Mouse (Mus musculus) heart, embryonic 12.5 days (tissue): ENCODE data around the gene Anks1b. TPM values are rescaled to one million over a fixed set of nuclear protein-coding genes. Genes with fewer than 3 reads are reported as not detected.

Source experiments
- ATAC-seq: fragments of 200-750 bp; cut with Nextera tagmentation; 2 replicates; pipeline ENCODE4 v1.8.0; 2017; ENCODE audit warnings: moderate TSS enrichment, moderate library complexity; ENCODE audit not compliant: insufficient number of reproducible peaks, low FRiP score
- H3K27ac ChIP-seq: fragments of 300-500 bp; sonication (generic); 2 replicates; pipeline ENCODE4 v1.5.1; 2016; ENCODE audit warnings: mild to moderate bottlenecking, moderate library complexity; ENCODE audit not compliant: poor library complexity, severe bottlenecking
- H3K27me3 ChIP-seq: fragments of 300-500 bp; sonication (generic); replicated peaks from 2 replicates; pipeline ENCODE4 v1.6.1; 2016; ENCODE audit warnings: mild to moderate bottlenecking, moderate library complexity
- H3K36me3 ChIP-seq: fragments of 300-500 bp; sonication (generic); 2 replicates; pipeline ENCODE4 v1.6.1; 2016; ENCODE audit warnings: mild to moderate bottlenecking, moderate library complexity
- H3K4me1 ChIP-seq: fragments of 300-500 bp; sonication (generic); replicated peaks from 2 replicates; pipeline ENCODE4 v1.6.1; 2016; ENCODE audit warnings: mild to moderate bottlenecking
- H3K4me2 ChIP-seq: fragments of 300-500 bp; sonication (generic); 2 replicates; pipeline ENCODE4 v1.6.1; 2016; ENCODE audit warnings: mild to moderate bottlenecking, moderate library complexity
- H3K4me3 ChIP-seq: fragments of 300-500 bp; sonication (generic); 2 replicates; pipeline ENCODE4 v1.5.1; 2016; ENCODE audit warnings: mild to moderate bottlenecking
- H3K9ac ChIP-seq: fragments of 300-500 bp; sonication (generic); 2 replicates; pipeline ENCODE4 v1.6.1; 2016; ENCODE audit warnings: mild to moderate bottlenecking, moderate library complexity
- H3K9me3 ChIP-seq: fragments of 300-500 bp; sonication (generic); replicated peaks from 2 replicates; pipeline ENCODE4 v1.6.1; 2016; ENCODE audit warnings: mild to moderate bottlenecking, moderate library complexity
- WGBS: fragments of 180-500 bp; shearing (Covaris S2); methylation state at CpG from one replicate; pipeline ENCODE4 v1.1.7; 2016; 5-methylcytosine and 5-hydroxymethylcytosine counted together
- polyA plus RNA-seq: library from polyadenylated mRNA; unstranded; fragments of >200 nt; fragmentation: Nextera tagmentation; extraction: Ambion mirVana; gene quantifications from 2 replicates; pipeline ENCODE4 v1.2.1, GENCODE M21; 2016

Gene Anks1b
- polyA plus RNA-seq, 1 experiment from 2014 or later: 0.40 TPM

- 55% methylated on average over 1 of the region's 1 CpGs for WGBS
- Histone ChIP-seq H3K4me3 (no peak overlapping the region), H3K4me2 (no peak overlapping the region), H3K27me3 (no peaks in the 10 kb centered on the region), H3K4me1 (no peaks in the 10 kb centered on the region), H3K36me3 (no peaks in the 10 kb centered on the region), H3K9ac (no peak overlapping the region), H3K9me3 (no peaks in the 10 kb centered on the region), H3K27ac (no peak overlapping the region)
- no peak for ATAC-seq
Observed at GRCm38 (mm10) chr10:90286589-90286988, 413.3 kb downstream of the Anks1b start.

GRCm38 (mm10) chr10:90303249-90303648, 429.9 kb downstream of the Anks1b start:
- Histone ChIP-seq H3K4me2 (no peak overlapping the region), H3K27ac (no peak overlapping the region), H3K9ac (no peak overlapping the region), H3K4me1 (no peaks in the 10 kb centered on the region), H3K27me3 (no peaks in the 10 kb centered on the region), H3K36me3 (no peaks in the 10 kb centered on the region), H3K9me3 (no peaks in the 10 kb centered on the region), H3K4me3 (no peak overlapping the region)
- ATAC-seq: no peak
- WGBS: 60% methylated on average over 1 of the region's 1 CpGs

GRCm38 (mm10) chr10:90306156-90306555, 432.8 kb downstream of the Anks1b start:
- no peaks in the 10 kb centered on the region for H3K9me3 ChIP-seq
- H3K27ac ChIP-seq: no peak overlapping the region
- H3K4me1 ChIP-seq: no peaks in the 10 kb centered on the region
- H3K4me3 ChIP-seq: no peak overlapping the region
- no peak for ATAC-seq
- H3K9ac ChIP-seq: no peak overlapping the region
- no peaks in the 10 kb centered on the region for H3K27me3 ChIP-seq
- no peak overlapping the region for H3K4me2 ChIP-seq
- no peaks in the 10 kb centered on the region for H3K36me3 ChIP-seq

GRCm38 (mm10) chr10:90307931-90308555, 434.7 kb downstream of the Anks1b start:
- H3K4me1 ChIP-seq: no peaks in the 10 kb centered on the region
- no peak overlapping the region for H3K27ac ChIP-seq
- H3K27me3 ChIP-seq: no peaks in the 10 kb centered on the region
- no peak overlapping the region for H3K4me3 ChIP-seq
- H3K9ac ChIP-seq: no peak overlapping the region
- H3K4me2 ChIP-seq: no peak overlapping the region
- no peaks in the 10 kb centered on the region for H3K9me3 ChIP-seq
- 74% methylated on average over 5 of the region's 5 CpGs for WGBS
- no peaks in the 10 kb centered on the region for H3K36me3 ChIP-seq
- no peak for ATAC-seq

GRCm38 (mm10) chr10:90329781-90330180, 456.5 kb downstream of the Anks1b start:
- no peak overlapping the region for H3K9ac ChIP-seq
- WGBS: 84% methylated on average over 4 of the region's 4 CpGs
- H3K36me3 ChIP-seq: no peaks in the 10 kb centered on the region
- no peak overlapping the region for H3K27ac ChIP-seq
- no peak overlapping the region for H3K4me3 ChIP-seq
- no peak overlapping the region for H3K4me2 ChIP-seq
- ATAC-seq: no peak
- H3K27me3 ChIP-seq: no peaks in the 10 kb centered on the region
- no peaks in the 10 kb centered on the region for H3K9me3 ChIP-seq
- no peaks in the 10 kb centered on the region for H3K4me1 ChIP-seq

- H3K27me3 ChIP-seq: no peaks in the 10 kb centered on the region
- no peak for ATAC-seq
- no peaks in the 10 kb centered on the region for H3K4me1 ChIP-seq
- H3K4me2 ChIP-seq: no peak overlapping the region
- H3K9me3 ChIP-seq: no peaks in the 10 kb centered on the region
- H3K27ac ChIP-seq: no peak overlapping the region
- H3K4me3 ChIP-seq: no peak overlapping the region
- no peaks in the 10 kb centered on the region for H3K36me3 ChIP-seq
- no peak overlapping the region for H3K9ac ChIP-seq
- 58% methylated on average over 1 of the region's 1 CpGs for WGBS
Observed at GRCm38 (mm10) chr10:90345394-90345793, 472.1 kb downstream of the Anks1b start.

- Histone ChIP-seq H3K4me3 (no peak overlapping the region), H3K36me3 (no peaks in the 10 kb centered on the region), H3K4me1 (no peaks in the 10 kb centered on the region), H3K9me3 (no peaks in the 10 kb centered on the region), H3K27me3 (no peaks in the 10 kb centered on the region), H3K27ac (no peak overlapping the region), H3K9ac (no peak overlapping the region), H3K4me2 (no peak overlapping the region)
- no peak for ATAC-seq
- no CpG with 5 or more reads among the region's 1 CpGs for WGBS
Observed at GRCm38 (mm10) chr10:90356258-90356657, 482.9 kb downstream of the Anks1b start.

- Histone ChIP-seq H3K36me3 (no peaks in the 10 kb centered on the region), H3K4me2 (no peak overlapping the region), H3K4me3 (no peak overlapping the region), H3K27ac (no peak overlapping the region), H3K27me3 (no peaks in the 10 kb centered on the region), H3K4me1 (no peaks in the 10 kb centered on the region), H3K9ac (no peak overlapping the region), H3K9me3 (no peaks in the 10 kb centered on the region)
- WGBS: 61% methylated on average over 1 of the region's 1 CpGs
- no peak for ATAC-seq
Observed at GRCm38 (mm10) chr10:90357169-90357907, 484.0 kb downstream of the Anks1b start.

GRCm38 (mm10) chr10:90369015-90369414, 495.7 kb downstream of the Anks1b start:
- 77% methylated on average over 7 of the region's 7 CpGs for WGBS
- no peak overlapping the region for H3K4me3 ChIP-seq
- H3K9me3 ChIP-seq: no peaks in the 10 kb centered on the region; the same call in 1 of the 2 replicates
- H3K4me2 ChIP-seq: no peak overlapping the region
- no peaks in the 10 kb centered on the region for H3K27me3 ChIP-seq
- H3K4me1 ChIP-seq: no peaks in the 10 kb centered on the region
- no peak overlapping the region for H3K9ac ChIP-seq
- no peak overlapping the region for H3K27ac ChIP-seq
- no peaks in the 10 kb centered on the region for H3K36me3 ChIP-seq
- no peak for ATAC-seq

- no peak overlapping the region for H3K4me2 ChIP-seq
- H3K9ac ChIP-seq: no peak overlapping the region
- no peaks in the 10 kb centered on the region for H3K27me3 ChIP-seq
- no peaks in the 10 kb centered on the region; the same call in 1 of the 2 replicates for H3K9me3 ChIP-seq
- no peaks in the 10 kb centered on the region for H3K36me3 ChIP-seq
- 61% methylated on average over 3 of the region's 3 CpGs for WGBS
- H3K27ac ChIP-seq: no peak overlapping the region
- no peaks in the 10 kb centered on the region for H3K4me1 ChIP-seq
- no peak overlapping the region for H3K4me3 ChIP-seq
- ATAC-seq: no peak
Observed at GRCm38 (mm10) chr10:90370751-90371150, 497.4 kb downstream of the Anks1b start.

GRCm38 (mm10) chr10:90373469-90373868, 500.2 kb downstream of the Anks1b start:
- H3K27ac ChIP-seq: no peak overlapping the region
- H3K27me3 ChIP-seq: no peaks in the 10 kb centered on the region
- ATAC-seq: no peak
- no peaks in the 10 kb centered on the region for H3K36me3 ChIP-seq
- no peak overlapping the region for H3K9ac ChIP-seq
- no peaks in the 10 kb centered on the region; the same call in 1 of the 2 replicates for H3K9me3 ChIP-seq
- WGBS: 24% methylated on average over 4 of the region's 4 CpGs
- H3K4me2 ChIP-seq: no peak overlapping the region
- H3K4me1 ChIP-seq: no peaks in the 10 kb centered on the region
- H3K4me3 ChIP-seq: no peak overlapping the region
